Mouse (Mus musculus) stomach, postnatal 0 days (tissue): Measurements from ENCODE around the gene Ccdc116.

Experiments
- CTCF ChIP-seq: IDR thresholded peaks from 2 replicates; pipeline ENCODE4 v1.5.1; 2016; ENCODE audit warnings: antibody characterized with exemption, low read depth, mild to moderate bottlenecking, moderate library complexity
- EP300 ChIP-seq: optimal IDR thresholded peaks from 2 replicates; pipeline ENCODE3; 2016; ENCODE audit warnings: antibody characterized with exemption

DNA sequence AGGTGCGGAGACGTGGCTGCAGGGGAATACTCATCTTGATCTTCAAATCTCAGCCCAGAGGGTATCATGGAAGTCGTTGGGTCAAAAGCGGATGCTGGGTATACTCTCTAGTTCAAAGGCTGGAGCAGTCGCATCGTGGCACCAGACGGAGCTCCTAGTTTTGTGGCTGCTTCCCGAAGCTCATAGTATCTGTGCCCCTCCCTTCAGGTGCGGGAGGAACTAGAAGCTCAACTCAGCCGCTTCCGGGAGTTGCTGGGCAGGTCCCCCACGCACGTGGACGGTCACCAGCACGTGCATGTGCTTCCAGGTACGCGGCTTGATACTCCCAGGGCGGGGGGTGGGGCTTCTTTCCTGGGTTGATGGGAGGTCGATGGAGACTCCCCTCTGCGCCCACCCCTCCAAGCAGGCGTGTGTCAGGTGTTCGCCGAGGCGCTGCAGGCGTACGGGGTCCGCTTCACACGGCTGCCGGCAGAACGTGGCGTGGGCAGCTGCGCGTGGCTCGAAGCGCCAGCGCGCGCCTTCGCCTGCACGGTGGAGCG, 431 bp upstream of the Ccdc116 start:
- TF ChIP-seq CTCF (no peak), EP300 (no peak)
